Mouse (Mus musculus) heart, adult 8-10 months (tissue): ENCODE measurements around the gene Pbx1. TPM values are rescaled to one million over a fixed set of nuclear protein-coding genes. Genes with fewer than 3 reads are reported as not detected.
"Not testable (repeated sequence)": the region's sequence is repeated elsewhere in the genome, so short reads cannot be mapped to it uniquely, and the experiment has no call there.

ENCODE experiments used
- DNase-seq: peaks from one replicate; pipeline ENCODE4 v3.0.0; 2022; ENCODE audit warnings: low spot score
- total RNA-seq, 4 experiments: library from RNA; stranded (reverse); gene quantifications; 2 replicates each; pipeline ENCODE4 v1.2.4; 2022

Pbx1 gene
- total RNA-seq = 10 to 100 TPM; 48.1 to 60.7 (median 56.2) TPM

- DNase-seq = not testable (repeated sequence)
Measured at GRCm38 (mm10) chr1:168432232-168432280, at the start of gene Pbx1. Pbx1 (minus strand) TSS chr1:168432270.

GRCm38 (mm10) chr1:168479626-168480025 lies 47.6 kb upstream of the Pbx1 start:
- no peak for DNase-seq

GRCm38 (mm10) chr1:168478829-168479228 lies 46.8 kb upstream of the Pbx1 start:
- DNase-seq = no peak

- DNase-seq = peak; percentile 52
Measured at GRCm38 (mm10) chr1:168476917-168477316, 44.8 kb upstream of the Pbx1 start.

GRCm38 (mm10) chr1:168476216-168476897 lies 44.3 kb upstream of the Pbx1 start:
- peak; percentile 7 for DNase-seq

GRCm38 (mm10) chr1:168475579-168476208 lies 43.6 kb upstream of the Pbx1 start:
- DNase-seq = no peak

- no peak for DNase-seq
Measured at GRCm38 (mm10) chr1:168473255-168474069, 41.4 kb upstream of the Pbx1 start.

- no peak for DNase-seq
Measured at GRCm38 (mm10) chr1:168472545-168473254, 40.6 kb upstream of the Pbx1 start.

- DNase-seq = no peak
Measured at GRCm38 (mm10) chr1:168459426-168459825, 27.4 kb upstream of the Pbx1 start.

GRCm38 (mm10) chr1:168457191-168457747 lies 25.2 kb upstream of the Pbx1 start:
- DNase-seq = peak; percentile 4

- no peak for DNase-seq
Measured at GRCm38 (mm10) chr1:168455178-168455577, 23.1 kb upstream of the Pbx1 start.

GRCm38 (mm10) chr1:168433671-168434070 lies 1.6 kb upstream of the Pbx1 start:
- DNase-seq = no peak

GRCm38 (mm10) chr1:168432281-168432725 lies 233 bp upstream of the Pbx1 start:
- DNase-seq = peak; percentile 98

GRCm38 (mm10) chr1:168431711-168432231 lies 299 bp downstream of the Pbx1 start:
- no peak for DNase-seq

- peak; percentile 34 for DNase-seq
Measured at GRCm38 (mm10) chr1:168430868-168431710, 981 bp downstream of the Pbx1 start.

- no peak for DNase-seq
Measured at GRCm38 (mm10) chr1:168429856-168430644, 2.0 kb downstream of the Pbx1 start.

GRCm38 (mm10) chr1:168429406-168429805 lies 2.7 kb downstream of the Pbx1 start:
- no peak for DNase-seq

GRCm38 (mm10) chr1:168428255-168428654 lies 3.8 kb downstream of the Pbx1 start:
- DNase-seq = no peak

- no peak for DNase-seq
Measured at GRCm38 (mm10) chr1:168427596-168427995, 4.5 kb downstream of the Pbx1 start.

GRCm38 (mm10) chr1:168426900-168427299 lies 5.2 kb downstream of the Pbx1 start:
- no peak for DNase-seq
